Mouse (Mus musculus) ZHBTc4 (cell line): ENCODE results near the gene Zfyve19.

ENCODE experiments used
- DNase-seq: peaks from one replicate; pipeline ENCODE4 v3.0.0-alpha.2; 2011; ENCODE audit warnings: low read depth, low spot score

Zfyve19 gene

GRCm38 (mm10) chr2:119250826-119251478 lies 42.5 kb downstream of the Zfyve19 start:
- peak; percentile 94 for DNase-seq

GRCm38 (mm10) chr2:119254976-119255375 lies 46.6 kb downstream of the Zfyve19 start:
- peak; percentile 73 for DNase-seq

- DNase-seq = no peak
Measured at GRCm38 (mm10) chr2:119260518-119260917, 52.1 kb downstream of the Zfyve19 start.

- no peak for DNase-seq
Measured at GRCm38 (mm10) chr2:119261326-119261725, 52.9 kb downstream of the Zfyve19 start.

GRCm38 (mm10) chr2:119262978-119263377 lies 54.6 kb downstream of the Zfyve19 start:
- DNase-seq = no peak

GRCm38 (mm10) chr2:119263813-119264212 lies 55.4 kb downstream of the Zfyve19 start:
- DNase-seq = no peak
